Mouse (Mus musculus) stomach, postnatal 0 days (tissue): ENCODE data around the gene Mylk.

ENCODE experiments used
- CTCF ChIP-seq: IDR thresholded peaks from 2 replicates; pipeline ENCODE4 v1.5.1; 2016; ENCODE audit warnings: antibody characterized with exemption, low read depth, mild to moderate bottlenecking, moderate library complexity
- EP300 ChIP-seq: optimal IDR thresholded peaks from 2 replicates; pipeline ENCODE3; 2016; ENCODE audit warnings: antibody characterized with exemption

DNA sequence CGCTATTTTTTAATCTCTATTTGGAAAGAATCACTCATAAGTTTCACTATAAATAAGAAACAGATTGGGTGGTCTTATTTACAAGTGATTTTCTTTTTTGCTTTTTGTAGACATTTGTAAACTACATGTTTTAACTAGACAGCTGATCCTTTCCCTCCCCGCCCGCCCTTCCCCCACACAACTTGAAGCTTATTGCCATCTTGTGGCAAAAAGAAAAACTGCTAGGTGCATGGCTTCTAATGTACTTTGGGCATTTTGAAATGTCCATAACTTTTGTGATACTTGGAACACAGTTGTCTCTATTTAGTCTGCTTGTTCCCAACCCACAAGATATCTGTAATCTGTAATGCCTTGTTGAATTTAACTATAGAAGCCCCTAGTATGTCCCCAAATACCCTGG, 33.5 kb upstream of the Mylk start:
- TF ChIP-seq CTCF (peak; percentile 72), EP300 (no peak)
